Mouse (Mus musculus) lung, postnatal 10 days (tissue): ENCODE measurements at regions not wholly inside any gene's neighbourhood (a gene's known extent, or its start where the extent isn't known, plus 50 kb on each side); places are given as distances from the start of the nearest gene placed in this dataset.

Source experiments
- DNase-seq: peaks from one replicate; pipeline ENCODE4 v3.0.0; 2021

DNA sequence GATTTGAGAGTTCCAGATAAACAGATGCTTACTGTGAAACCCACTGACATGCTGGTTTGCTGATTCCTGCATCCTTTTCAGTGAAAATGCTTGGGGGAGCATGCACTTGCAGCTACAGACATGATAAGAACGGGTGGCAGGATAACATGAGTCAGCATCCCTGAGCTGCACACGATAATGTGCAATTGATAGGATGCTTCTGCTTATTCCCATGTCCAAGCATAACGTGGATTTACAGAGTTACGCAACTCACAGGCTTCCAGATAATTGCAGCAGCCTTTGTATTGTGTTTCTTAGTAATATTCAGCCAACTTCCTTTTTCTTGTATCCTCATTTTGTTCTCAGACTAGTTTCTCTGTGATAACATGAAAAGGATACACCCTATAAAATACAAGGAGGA lies 245.7 kb downstream of the Flrt2 start:
- no peak for DNase-seq

DNA sequence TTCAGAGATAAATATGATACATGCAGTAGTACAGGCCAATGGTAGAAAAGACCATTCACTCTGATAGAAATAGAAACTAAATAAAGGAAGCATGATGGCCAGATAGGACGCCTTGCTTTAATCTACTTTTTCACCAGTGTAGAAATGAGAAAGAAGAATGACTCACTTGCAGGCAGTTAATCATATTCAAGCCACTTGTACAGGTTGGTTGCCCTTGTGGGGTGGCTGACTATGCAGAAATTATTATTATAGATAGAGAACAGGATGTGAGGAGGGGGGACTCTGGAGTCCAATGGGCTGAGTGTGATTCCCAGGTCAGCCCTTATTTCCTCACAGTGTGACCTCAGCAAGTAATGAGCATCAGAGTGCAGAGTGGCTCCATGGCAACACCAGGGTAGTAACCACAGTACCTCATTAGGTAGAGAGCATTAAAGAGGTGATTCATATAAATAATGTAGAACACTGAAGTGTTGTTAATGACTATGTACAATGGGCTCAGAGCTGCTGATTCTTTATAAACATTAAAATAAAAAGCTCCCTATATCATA lies 248.5 kb downstream of the Flrt2 start:
- no peak for DNase-seq

GRCm38 (mm10) chr12:95959786-95960504 lies 267.9 kb downstream of the Flrt2 start:
- DNase-seq = no peak

DNA sequence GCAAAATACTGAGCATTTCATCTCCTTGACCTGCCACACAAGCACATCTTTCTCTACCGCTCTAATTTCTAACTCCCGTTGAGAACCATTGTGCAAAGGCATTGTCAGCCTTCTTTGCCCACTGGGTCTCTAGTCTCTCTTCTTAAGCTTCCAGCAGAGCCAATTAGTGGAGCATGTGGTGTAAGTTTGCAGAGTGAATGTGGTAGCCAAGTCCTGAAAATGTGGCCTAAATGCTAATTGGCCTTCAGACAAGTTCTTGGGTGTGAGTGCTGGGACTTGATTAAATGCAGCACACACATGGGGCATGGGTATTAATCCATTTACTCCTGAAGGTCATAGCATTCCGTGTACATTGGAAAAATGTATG lies 268.5 kb downstream of the Flrt2 start:
- DNase-seq = no peak

DNA sequence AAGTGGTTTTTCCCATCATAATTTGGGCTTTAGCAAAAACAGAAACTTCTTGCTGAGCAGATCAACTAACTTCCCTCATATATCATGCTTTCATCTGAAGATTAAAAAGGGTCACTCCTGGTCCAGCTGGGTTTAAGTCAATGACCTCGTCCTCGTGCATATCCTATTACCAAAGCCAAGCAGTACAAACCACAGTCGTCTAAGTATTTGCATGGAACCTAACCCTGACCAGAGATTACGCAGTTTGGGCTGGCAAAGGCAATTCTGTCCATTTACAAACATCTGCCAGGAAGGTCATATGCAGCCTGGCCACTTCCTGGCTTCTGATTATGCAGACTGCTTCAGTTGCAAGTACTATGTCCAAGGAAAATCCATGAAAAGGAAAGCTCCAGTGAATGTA lies 270.8 kb downstream of the Flrt2 start:
- no peak for DNase-seq

GRCm38 (mm10) chr12:95988669-95989288 lies 296.8 kb downstream of the Flrt2 start:
- DNase-seq = no peak

GRCm38 (mm10) chr12:95994963-95995362 lies 302.9 kb downstream of the Flrt2 start:
- DNase-seq = no peak

DNA sequence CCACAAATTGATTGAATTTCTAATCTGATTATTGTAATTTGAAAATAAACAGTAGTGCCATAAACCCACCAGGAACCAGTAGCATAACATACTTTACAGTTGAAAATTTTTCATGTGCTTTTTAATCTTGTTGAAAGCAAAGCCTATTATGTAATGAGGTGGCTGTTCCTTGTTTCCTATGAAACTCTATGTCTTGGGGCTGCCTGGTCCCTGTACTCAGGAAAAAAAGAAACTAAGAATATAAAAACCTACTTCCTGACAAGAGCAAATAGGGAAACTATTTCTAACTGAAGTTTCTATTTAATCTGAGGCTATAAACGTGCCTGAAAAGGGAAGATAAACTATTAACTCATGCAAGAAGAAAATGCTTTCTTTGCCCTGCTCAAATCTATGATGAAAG lies 338.2 kb downstream of the Flrt2 start:
- no peak for DNase-seq

DNA sequence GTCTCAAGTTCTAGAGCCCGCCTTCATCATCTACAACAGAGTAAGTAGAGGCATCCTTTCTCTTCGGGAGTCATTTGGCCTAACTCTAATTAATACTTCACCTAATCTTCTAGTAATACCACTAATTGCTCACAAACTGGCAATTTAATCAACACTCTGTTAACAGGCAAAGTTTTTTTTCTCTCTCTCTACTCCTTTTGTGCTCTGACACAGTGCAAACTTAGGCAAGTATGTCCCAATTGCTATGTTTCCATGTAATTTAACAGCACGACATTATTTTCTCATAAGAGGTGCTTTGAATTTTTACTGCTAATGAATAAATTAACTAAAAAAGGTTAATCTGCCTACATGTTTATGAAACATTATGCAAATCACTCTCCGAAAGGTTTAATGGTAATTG lies 383.3 kb downstream of the Flrt2 start:
- no peak for DNase-seq

DNA sequence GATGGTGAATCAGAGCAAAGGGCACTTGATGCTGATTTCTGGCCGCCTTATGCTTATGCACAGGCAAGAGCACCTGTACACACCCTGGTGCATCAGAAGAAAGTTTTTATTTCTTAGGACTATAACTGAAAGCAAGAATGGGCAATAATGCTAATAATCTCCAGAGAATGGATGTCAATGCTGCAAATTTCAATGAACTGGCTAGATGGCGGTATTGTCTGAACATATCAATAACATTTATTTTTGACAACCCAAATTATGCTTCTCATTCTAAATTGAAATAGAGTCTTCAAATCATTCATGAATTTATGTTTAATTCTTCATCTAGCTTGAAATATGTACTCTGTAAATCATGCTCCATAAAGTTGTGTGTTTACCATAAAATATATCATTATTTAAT lies 399.0 kb downstream of the Flrt2 start:
- DNase-seq = no peak

GRCm38 (mm10) chr12:96106254-96106653 lies 414.2 kb downstream of the Flrt2 start:
- no peak for DNase-seq

DNA sequence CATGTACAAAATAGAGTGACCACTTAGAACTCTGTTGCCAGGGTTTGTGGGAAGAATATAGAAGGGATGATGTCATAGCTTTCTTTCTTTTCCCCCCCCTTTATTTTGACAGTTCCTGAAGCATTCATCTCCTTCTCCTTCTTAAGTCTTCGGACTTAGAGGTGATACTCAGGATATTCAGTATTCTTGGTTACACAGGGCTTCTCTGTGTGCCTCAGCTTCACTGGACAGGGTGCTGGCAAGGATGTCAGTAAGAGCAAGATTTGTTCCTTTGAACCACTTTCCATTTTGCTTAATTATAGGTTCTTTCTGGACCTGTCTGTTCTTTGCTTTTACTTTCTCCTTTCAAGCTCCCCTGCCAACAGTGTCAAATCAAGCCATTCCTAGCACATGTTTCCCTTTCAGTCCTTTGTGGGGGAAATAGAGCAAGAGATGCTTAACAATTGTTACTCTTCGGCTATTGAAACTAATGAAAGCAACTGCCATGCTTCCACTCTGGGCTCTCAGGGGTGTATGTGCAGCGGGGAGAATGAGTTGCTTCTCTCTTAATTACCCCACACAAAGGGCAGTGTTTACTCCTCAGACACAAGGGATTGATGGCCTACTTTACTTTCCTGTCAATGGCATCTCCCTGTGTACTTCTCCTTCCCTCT lies 422.8 kb downstream of the Flrt2 start:
- no peak for DNase-seq

DNA sequence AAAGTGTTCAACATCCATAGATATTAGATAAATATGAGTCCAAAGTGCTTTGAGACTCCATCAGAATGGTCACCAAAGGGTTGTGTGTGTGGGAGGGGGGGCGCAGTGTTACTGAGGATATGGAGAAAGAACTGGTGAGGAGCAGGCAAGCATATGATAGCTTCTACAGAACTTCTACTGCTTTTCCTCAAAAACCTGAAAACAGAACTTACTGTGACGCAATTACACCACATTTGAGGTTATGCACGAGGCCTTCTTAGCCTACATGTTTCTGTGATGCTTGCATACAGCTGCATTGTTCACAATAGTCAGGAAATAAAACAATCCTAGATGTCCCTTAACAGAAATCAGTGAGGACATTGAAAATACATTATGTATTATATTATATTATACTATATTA lies 425.5 kb downstream of the Flrt2 start:
- DNase-seq = no peak

- no peak for DNase-seq
Observed at GRCm38 (mm10) chr12:96124156-96124931, 432.3 kb downstream of the Flrt2 start.

- no peak for DNase-seq
Observed at GRCm38 (mm10) chr12:96129870-96130454, 437.9 kb downstream of the Flrt2 start.

- DNase-seq = no peak
Observed at GRCm38 (mm10) chr12:96130796-96131512, 438.9 kb downstream of the Flrt2 start.

- no peak for DNase-seq
Observed at GRCm38 (mm10) chr12:96134136-96134535, 442.1 kb downstream of the Flrt2 start.

GRCm38 (mm10) chr12:96141748-96142147 lies 449.7 kb downstream of the Flrt2 start:
- no peak for DNase-seq

- DNase-seq = no peak
Observed at GRCm38 (mm10) chr12:96154095-96154494, 462.1 kb downstream of the Flrt2 start.

DNA sequence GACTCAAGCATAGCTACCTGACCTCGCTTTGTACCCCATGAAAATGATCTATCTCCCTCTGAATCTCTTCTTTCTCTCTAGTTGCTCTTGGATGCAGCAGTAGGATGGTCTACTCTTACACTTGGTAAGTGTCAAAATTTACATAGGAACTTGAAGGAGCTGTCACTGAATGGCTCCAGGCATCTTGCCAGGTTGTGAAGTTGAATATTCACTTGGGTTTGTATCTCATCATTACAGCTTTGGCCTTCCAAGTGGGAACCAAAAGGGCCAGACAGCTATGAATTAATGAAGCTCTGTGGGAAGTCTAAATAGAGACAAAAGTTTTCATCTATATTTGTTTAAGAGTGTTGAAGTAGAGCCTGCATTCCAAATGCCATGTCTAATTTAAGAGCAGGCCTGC lies 475.5 kb downstream of the Flrt2 start:
- no peak for DNase-seq

- no peak for DNase-seq
Observed at GRCm38 (mm10) chr12:96198928-96199327, 506.9 kb downstream of the Flrt2 start.

DNA sequence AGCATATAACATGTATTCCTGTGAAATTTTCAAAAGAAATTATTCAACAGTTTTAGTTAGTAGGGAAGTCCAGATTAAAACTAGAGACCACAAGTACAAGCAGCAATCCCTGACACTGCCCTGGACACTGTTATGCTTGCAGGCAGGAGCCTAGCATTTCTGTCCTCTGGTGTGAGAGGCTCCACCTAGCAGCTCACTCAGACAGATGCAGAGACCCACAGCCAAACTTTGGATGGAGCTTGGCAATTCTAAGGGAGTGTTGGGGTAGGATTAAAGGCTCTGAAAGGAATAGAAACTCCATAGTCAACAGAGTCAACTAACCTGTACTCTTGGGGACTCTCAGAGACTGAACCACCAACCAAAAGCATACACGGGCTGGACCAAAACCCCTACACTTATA lies 509.8 kb downstream of the Flrt2 start:
- DNase-seq = no peak
